Mouse (Mus musculus) heart, adult 2 months (tissue): ENCODE results near the gene Usp19.

Experiments
- CTCF ChIP-seq: fragments of 200-600 bp; IDR thresholded peaks from 2 replicates; pipeline ENCODE4 v1.8.1; 2022; ENCODE audit warnings: antibody characterized with exemption, mild to moderate bottlenecking, moderate library complexity
- POLR2A ChIP-seq: fragments of 200-500 bp; IDR thresholded peaks from 2 replicates; pipeline ENCODE4 v1.6.1; 2011; ENCODE audit warnings: mild to moderate bottlenecking, low read depth, low read length, control low read depth; ENCODE audit not compliant: insufficient read depth

- TF ChIP-seq POLR2A (no peak), CTCF (no peak)
Measured at GRCm38 (mm10) chr9:108491286-108491580, 831 bp downstream of the Usp19 start.
